Mouse (Mus musculus) lung, embryonic 14.5 days (tissue): ENCODE results near the gene Man1a. TPM values are rescaled to one million over a fixed set of nuclear protein-coding genes. Genes with fewer than 3 reads are reported as not detected.

Experiments used
- ATAC-seq: fragments of 200-750 bp; cut with Nextera tagmentation; 2 replicates; pipeline ENCODE4 v1.8.0; 2017; ENCODE audit warnings: mild to moderate bottlenecking, moderate TSS enrichment, moderate library complexity; ENCODE audit not compliant: insufficient read depth
- DNase-seq: peaks from one replicate; pipeline ENCODE4 v3.0.0-alpha.2; 2015
- H3K27ac ChIP-seq: fragments of 300-500 bp; sonication (generic); 2 replicates; pipeline ENCODE4 v1.5.1; 2014; ENCODE audit warnings: low read depth, mild to moderate bottlenecking, moderate library complexity
- H3K27me3 ChIP-seq: fragments of 300-500 bp; sonication (generic); 2 replicates; pipeline ENCODE4 v1.6.1; 2014; ENCODE audit warnings: low read length, control low read depth; ENCODE audit not compliant: insufficient read depth
- H3K36me3 ChIP-seq: fragments of 300-500 bp; sonication (generic); 2 replicates; pipeline ENCODE4 v1.6.1; 2014; ENCODE audit warnings: control low read depth; ENCODE audit not compliant: insufficient read depth
- H3K4me1 ChIP-seq: fragments of 300-500 bp; sonication (generic); 2 replicates; pipeline ENCODE4 v1.6.1; 2014; ENCODE audit warnings: antibody characterized with exemption, control low read depth; ENCODE audit not compliant: insufficient read depth
- H3K4me2 ChIP-seq: fragments of 300-500 bp; sonication (generic); 2 replicates; pipeline ENCODE4 v1.6.1; 2014; ENCODE audit warnings: mild to moderate bottlenecking
- H3K4me3 ChIP-seq: fragments of 300-500 bp; sonication (generic); 2 replicates; pipeline ENCODE4 v1.5.1; 2014; ENCODE audit warnings: low read depth, low read length
- H3K9ac ChIP-seq: fragments of 300-500 bp; sonication (generic); 2 replicates; pipeline ENCODE4 v1.6.1; 2014
- H3K9me3 ChIP-seq: fragments of 300-500 bp; sonication (generic); 2 replicates; pipeline ENCODE4 v1.6.1; 2016; ENCODE audit warnings: low read depth, low read length, control low read depth
- CTCF ChIP-seq: IDR thresholded peaks from 2 replicates; pipeline ENCODE4 v1.5.1; 2016; ENCODE audit warnings: antibody characterized with exemption, low read depth
- WGBS: fragments of 180-500 bp; shearing (Covaris S2); extraction: QIAGEN DNeasy Blood & Tissue Kit; methylation state at CpG from one replicate; pipeline ENCODE4 v1.1.7; 2014; 5-methylcytosine and 5-hydroxymethylcytosine counted together
- polyA plus RNA-seq: library from polyadenylated mRNA; unstranded; fragments of >200 nt; fragmentation: Nextera tagmentation; extraction: Ambion mirVana; gene quantifications from 2 replicates; pipeline ENCODE4 v1.2.1, GENCODE M21; 2014

Man1a gene
- polyA plus RNA-seq, 1 experiment from 2014 or later = 4.7 TPM

DNA sequence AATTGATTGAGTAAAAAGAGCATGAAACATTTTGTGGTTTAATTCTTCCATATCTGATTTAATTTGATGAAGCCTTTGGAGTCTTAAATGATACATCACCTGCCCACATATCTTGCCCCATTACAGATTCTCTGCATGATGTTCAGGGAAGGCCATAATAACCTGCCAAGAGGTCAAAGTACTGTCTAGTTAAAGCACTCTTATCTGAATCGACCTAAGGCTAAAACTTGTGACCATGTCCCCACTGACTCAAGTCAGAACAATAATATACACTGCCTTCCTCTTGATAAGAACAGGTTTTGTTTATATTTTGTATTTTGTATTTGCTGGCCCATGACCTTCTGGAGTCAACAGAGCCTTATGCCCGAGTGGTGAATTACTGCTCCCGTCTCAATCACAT is 154.2 kb downstream of the Man1a start:
- Histone ChIP-seq H3K4me2 (no peak overlapping the region), H3K4me3 (no peak overlapping the region), H3K36me3 (no peaks in the 10 kb centered on the region), H3K9ac (no peak overlapping the region), H3K4me1 (no peaks in the 10 kb centered on the region), H3K27me3 (no peaks in the 10 kb centered on the region), H3K27ac (no peak overlapping the region), H3K9me3 (no peaks in the 10 kb centered on the region)
- 59% methylated on average over 3 of the region's 3 CpGs for WGBS
- ATAC-seq (no peak), DNase-seq (no peak)
- TF ChIP-seq CTCF = no peak

DNA sequence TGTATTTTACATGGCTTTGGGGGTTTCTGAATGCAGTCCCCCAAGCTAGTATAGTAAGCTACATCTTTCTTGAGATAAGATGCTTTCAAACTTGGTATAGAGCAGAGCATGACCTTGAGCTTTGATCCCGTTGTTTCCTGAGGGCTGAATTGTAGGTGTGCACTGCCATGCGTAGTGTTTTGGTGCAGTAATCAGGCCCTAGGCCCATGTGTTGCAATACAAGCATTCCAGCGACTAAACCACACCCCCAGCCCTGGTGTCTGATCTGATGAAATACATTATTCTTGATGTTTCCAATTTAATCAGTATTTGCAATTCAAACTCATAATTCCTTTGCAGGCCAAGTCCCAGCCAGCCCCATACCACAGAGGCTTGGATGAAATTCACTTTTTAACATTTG is 158.9 kb downstream of the Man1a start:
- no peak for TF ChIP-seq CTCF
- no peaks in the 10 kb centered on the region for H3K4me1 ChIP-seq
- no peak overlapping the region for H3K4me3 ChIP-seq
- DNase-seq = no peak
- H3K4me2 ChIP-seq = no peak overlapping the region
- no peak overlapping the region for H3K9ac ChIP-seq
- no peak overlapping the region for H3K27ac ChIP-seq
- WGBS = 86% methylated on average over 3 of the region's 3 CpGs
- no peaks in the 10 kb centered on the region for H3K36me3 ChIP-seq
- H3K9me3 ChIP-seq = no peaks in the 10 kb centered on the region
- no peaks in the 10 kb centered on the region for H3K27me3 ChIP-seq
- ATAC-seq = no peak

DNA sequence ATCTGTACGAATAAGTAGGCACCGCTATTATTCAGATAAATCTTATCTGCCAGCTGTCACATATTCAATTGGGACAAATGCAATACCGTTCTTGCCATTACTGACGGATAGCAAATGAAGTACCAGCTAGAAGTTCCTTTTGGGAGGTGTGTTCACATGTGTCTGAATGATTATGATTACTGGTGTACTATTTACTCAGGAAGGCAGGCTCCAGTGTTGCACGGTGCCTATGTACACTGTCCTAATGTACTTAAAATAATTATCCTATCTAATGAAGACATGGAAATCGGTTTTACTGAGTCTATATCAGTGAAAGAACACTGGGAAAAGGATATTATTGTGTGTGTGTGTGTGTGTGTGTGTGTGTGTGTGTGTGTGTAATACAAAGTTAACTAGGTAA is 160.7 kb downstream of the Man1a start:
- no peaks in the 10 kb centered on the region for H3K36me3 ChIP-seq
- no peak overlapping the region for H3K27ac ChIP-seq
- H3K4me2 ChIP-seq = 0 out of 2 replicates have a peak overlapping the region, but pooled peaks have one; percentile 3
- H3K4me1 ChIP-seq = no peaks in the 10 kb centered on the region
- DNase-seq (no peak), ATAC-seq (no peak)
- no peaks in the 10 kb centered on the region for H3K27me3 ChIP-seq
- no peak for TF ChIP-seq CTCF
- no peak overlapping the region for H3K4me3 ChIP-seq
- H3K9ac ChIP-seq = no peak overlapping the region
- 51% methylated on average over 6 of the region's 6 CpGs for whole genome bisulfite sequencing
- H3K9me3 ChIP-seq = no peaks in the 10 kb centered on the region

DNA sequence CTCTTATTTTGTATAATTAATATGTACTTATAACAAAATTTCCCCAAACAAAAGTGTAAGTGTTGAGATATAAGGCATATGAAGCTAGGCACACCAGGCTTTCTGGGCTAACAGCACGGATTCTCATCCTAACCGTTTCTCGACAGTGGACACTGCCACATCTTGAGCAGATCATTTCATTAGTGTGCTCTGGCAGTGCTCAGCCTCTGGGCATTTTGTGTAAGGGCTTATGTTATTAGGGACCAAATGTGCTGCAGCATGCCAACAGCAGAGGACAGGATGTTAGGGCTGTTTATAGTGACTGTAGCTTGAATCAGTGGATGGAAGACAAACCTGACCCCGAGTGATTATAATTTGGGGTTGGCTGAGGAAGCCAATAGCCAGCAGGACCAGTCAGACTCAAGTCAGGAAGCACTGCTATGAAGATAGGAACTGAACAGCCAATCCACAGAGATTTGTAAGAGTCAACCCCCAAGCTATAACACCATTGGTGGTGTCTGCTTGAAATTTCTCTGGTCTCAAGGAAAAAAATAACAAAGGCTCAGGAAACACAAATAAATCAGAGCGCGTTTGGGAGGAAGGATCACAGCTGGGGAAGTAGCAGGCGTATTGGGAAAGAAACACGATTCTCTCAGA is 161.3 kb downstream of the Man1a start:
- Histone ChIP-seq H3K4me1 (no peaks in the 10 kb centered on the region), H3K9me3 (no peaks in the 10 kb centered on the region), H3K4me2 (0 out of 2 replicates have a peak overlapping the region, but pooled peaks have one; percentile 3), H3K36me3 (no peaks in the 10 kb centered on the region), H3K27me3 (no peaks in the 10 kb centered on the region), H3K4me3 (no peak overlapping the region), H3K27ac (no peak overlapping the region), H3K9ac (no peak overlapping the region)
- peak; percentile 78; the same call in 1 of the 2 replicates for ATAC-seq
- DNase-seq = peak; percentile 70
- TF ChIP-seq CTCF = no peak
- WGBS = 34% methylated on average over 8 of the region's 8 CpGs

DNA sequence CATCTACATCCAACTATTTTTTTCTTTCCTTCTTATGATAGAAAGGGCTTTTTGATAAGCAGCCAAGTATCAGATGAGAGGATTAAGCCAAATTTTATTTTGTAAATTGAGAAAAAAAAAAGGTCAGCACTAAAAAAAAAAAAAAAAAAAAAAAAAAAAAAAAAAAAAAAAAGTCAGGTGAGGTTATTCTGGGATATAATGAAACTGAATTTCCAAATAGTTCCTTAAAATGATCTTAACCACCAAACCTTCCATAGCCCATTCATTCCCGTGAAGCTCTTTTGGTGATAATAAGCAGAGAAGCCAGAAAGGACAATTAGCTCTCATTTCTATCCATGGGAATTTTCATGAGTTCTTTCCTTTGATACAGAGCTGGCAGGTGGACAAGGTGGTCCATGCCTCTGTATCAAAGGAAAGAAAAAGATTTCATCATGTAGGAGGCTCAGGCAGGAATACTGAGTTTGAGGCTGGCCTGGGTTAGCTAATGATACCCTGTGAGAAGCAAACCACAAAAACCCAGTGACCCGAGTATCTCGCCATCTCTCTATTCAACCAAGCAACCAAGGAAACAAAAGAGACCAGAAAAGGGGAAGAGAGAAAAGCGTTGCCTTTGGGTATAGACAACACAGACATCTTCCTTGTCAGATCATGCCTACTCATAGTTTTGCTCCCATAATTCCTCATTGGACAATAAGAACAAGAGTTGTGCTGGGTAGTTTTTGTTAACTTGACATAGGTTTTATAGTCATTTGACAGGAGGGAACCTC is 162.7 kb downstream of the Man1a start:
- no peak for DNase-seq
- no peak for TF ChIP-seq CTCF
- no peaks in the 10 kb centered on the region for H3K27me3 ChIP-seq
- WGBS = 90% methylated on average over 4 of the region's 4 CpGs
- no peaks in the 10 kb centered on the region for H3K4me1 ChIP-seq
- no peaks in the 10 kb centered on the region for H3K36me3 ChIP-seq
- ATAC-seq = no peak
- no peak overlapping the region for H3K27ac ChIP-seq
- H3K9me3 ChIP-seq = no peaks in the 10 kb centered on the region
- no peak overlapping the region for H3K9ac ChIP-seq
- H3K4me3 ChIP-seq = no peak overlapping the region
- H3K4me2 ChIP-seq = no peak overlapping the region

DNA sequence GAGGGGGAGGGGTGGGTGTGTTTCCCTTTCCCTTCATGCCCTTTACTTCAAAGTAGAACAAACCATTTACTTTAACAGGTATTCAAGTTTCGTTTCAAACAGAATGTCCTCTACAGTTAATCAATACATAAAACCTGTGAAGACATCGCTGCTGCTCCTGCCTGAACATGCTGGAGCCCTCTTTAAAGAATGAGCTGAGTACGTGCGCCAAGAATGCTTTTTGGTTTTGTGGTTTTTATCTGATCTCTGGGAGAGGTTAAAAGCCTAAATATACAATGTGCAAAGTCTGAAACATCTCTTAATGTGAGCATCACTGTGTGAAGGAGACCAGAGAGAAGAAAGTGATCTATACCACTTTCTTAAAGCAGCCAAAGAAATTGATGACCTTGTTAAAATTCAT is 186.9 kb downstream of the Man1a start:
- Histone ChIP-seq H3K36me3 (no peaks in the 10 kb centered on the region), H3K4me2 (no peak overlapping the region), H3K9ac (no peak overlapping the region), H3K4me1 (no peaks in the 10 kb centered on the region), H3K27me3 (no peaks in the 10 kb centered on the region), H3K4me3 (no peak overlapping the region), H3K9me3 (no peaks in the 10 kb centered on the region), H3K27ac (no peak overlapping the region)
- no peak for TF ChIP-seq CTCF
- ATAC-seq (no peak), DNase-seq (no peak)
- WGBS = 36% methylated on average over 4 of the region's 4 CpGs

DNA sequence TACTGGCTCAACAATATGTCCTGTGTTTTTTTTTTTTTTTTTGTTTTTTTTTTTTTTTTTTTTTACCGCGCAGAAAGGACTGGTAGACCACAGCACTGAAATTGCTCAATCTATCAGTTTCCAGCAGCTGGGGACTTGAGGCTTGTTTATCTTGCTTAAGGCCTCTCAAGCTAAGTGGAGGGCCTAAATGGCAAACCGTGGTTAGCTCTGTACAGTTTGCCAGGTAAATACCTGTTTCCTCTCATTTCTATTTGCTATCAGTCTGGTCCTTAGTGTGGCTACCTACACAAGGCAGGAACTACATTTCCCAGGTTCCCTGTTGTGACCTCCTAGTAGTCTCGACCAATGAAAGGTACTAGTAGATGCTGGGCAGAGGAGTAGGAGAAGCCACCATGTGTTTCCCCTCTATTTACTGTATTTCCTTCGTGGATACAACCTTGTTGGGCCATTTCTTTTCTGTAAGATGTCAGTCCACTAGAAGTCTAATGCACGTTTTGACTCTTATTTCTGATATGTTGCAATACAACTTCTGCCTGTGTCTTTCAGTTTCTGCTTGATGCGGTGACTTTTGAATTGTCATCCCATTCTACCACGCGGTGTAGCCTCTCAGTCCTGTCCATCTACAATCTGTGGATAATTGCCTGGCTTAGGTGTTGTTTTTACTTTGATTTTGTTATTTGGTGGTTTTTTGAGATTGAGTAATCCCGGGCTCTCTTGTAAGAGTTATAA is 187.9 kb downstream of the Man1a start:
- no peak overlapping the region for H3K4me3 ChIP-seq
- no peaks in the 10 kb centered on the region for H3K4me1 ChIP-seq
- H3K4me2 ChIP-seq = no peak overlapping the region
- H3K9me3 ChIP-seq = no peaks in the 10 kb centered on the region
- no peaks in the 10 kb centered on the region for H3K27me3 ChIP-seq
- no peak overlapping the region for H3K27ac ChIP-seq
- DNase-seq (peak; percentile 20), ATAC-seq (peak; percentile 87)
- TF ChIP-seq CTCF = no peak
- WGBS = 67% methylated on average over 10 of the region's 10 CpGs
- no peak overlapping the region for H3K9ac ChIP-seq
- H3K36me3 ChIP-seq = no peaks in the 10 kb centered on the region
